Mouse (Mus musculus) layer of hippocampus, adult 2 months (tissue): ENCODE results near the gene Olfr251. TPM values are rescaled to one million over a fixed set of nuclear protein-coding genes. Genes with fewer than 3 reads are reported as not detected.
"Not testable (repeated sequence)": the region's sequence is repeated elsewhere in the genome, so short reads cannot be mapped to it uniquely, and the experiment has no call there.

Source experiments
- DNase-seq, 2 experiments: peaks; one replicate each; pipeline ENCODE4 v3.0.0; 2022; ENCODE audit warnings: low spot score in 2 of 2
- H3K27ac ChIP-seq: fragments of 200-600 bp; 2 replicates; pipeline ENCODE4 v1.8.1; 2022
- H3K4me3 ChIP-seq: fragments of 200-600 bp; 2 replicates; pipeline ENCODE4 v1.8.1; 2022; ENCODE audit warnings: mild to moderate bottlenecking
- CTCF ChIP-seq: fragments of 200-600 bp; conservative IDR thresholded peaks from 2 replicates; pipeline ENCODE4 v1.8.1; 2022; ENCODE audit warnings: antibody characterized with exemption, mild to moderate bottlenecking, moderate library complexity
- long read RNA-seq, 2 experiments: library from polyadenylated mRNA; stranded (forward); transcript quantifications; one replicate each; pipeline ENCODE4 v2.0.0; 2021; ENCODE audit warnings: borderline mapping rate in 2 of 2
- total RNA-seq, 2 experiments: library from RNA; stranded (reverse); gene quantifications; 2 replicates each; pipeline ENCODE4 v1.2.3; 2021

Olfr251 gene
- not detected for total RNA-seq
- long read RNA-seq, experiment 1, result 0 reads
- long read RNA-seq, experiment 2, result 0 reads

DNA sequence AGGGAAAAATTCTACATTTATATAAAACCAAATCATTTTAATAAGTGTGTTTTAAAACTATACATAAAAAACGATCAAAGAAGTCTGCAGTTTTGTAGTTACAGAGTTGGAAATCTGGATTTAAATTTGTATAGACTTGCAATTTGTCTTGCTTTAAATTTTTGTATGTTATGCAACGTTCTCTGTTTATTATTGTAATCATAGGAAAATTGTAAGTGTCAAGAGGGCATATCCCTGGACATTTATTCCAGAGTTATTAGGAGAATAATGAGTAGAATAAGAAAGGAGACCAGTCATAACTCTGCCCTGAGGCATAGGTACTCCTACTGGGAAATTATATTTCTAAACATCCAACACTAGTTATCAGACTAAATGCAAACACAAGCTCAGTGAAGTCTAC is at the start of gene Olfr251:
Olfr251 (plus strand) TSS at position 301 of the 400 bp plus-strand sequence.
- DNase-seq, result no peak
- no peak for TF ChIP-seq CTCF
- Histone ChIP-seq H3K27ac (no peak within 1 kb of the TSS), H3K4me3 (no peak within 1 kb of the TSS)

DNA sequence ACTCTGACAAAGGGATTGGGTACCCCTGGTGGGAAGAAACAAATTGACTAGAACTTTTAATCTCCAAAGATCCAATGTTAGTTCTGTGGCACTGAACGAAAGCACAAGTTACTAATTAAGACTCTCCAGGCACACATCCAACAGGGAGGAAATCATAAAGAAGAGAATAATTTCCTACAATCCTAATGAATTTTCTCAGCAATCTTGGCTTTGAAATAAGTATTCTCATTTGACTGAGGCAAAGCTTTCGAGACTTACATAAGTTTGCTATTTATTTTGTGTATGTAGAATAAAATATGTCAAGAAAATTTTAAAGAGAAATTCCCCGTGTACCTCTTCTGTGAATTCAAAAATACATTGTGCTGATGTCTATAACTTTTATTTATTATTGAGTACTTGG is 48.1 kb upstream of the Olfr251 start, which contains the start of gene Olfr25:
Olfr25 (plus strand) TSS at position 301 of the 400 bp plus-strand sequence.
- DNase-seq, result no peak
- TF ChIP-seq CTCF, result no peak
- Histone ChIP-seq H3K27ac (no peak within 1 kb of the TSS), H3K4me3 (no peak within 1 kb of the TSS)

DNA sequence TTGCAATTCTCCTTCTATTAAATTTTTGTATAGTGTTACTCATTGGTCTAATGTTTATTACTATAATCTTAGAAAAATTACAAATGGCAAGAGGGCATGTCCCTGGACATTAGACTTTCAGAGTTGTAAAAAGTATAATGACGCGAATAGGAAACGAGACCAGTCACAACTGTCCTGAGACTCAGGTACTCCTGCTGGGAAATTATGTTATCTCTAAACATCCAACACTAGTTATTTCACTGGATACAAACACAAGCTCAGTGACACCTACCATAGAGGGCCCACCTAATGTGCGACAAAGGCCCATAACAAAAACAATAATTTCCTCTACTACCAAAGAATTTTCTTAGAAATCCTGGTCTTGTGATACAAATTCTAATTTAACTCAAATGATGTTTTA is 28.8 kb upstream of the Olfr251 start, which contains the start of gene Olfr898:
Olfr898 (plus strand) TSS at position 301 of the 400 bp plus-strand sequence.
- H3K27ac ChIP-seq, result no peak within 1 kb of the TSS
- H3K4me3 ChIP-seq, result no peak within 1 kb of the TSS
- no peak for DNase-seq
- TF ChIP-seq CTCF, result no peak

DNA sequence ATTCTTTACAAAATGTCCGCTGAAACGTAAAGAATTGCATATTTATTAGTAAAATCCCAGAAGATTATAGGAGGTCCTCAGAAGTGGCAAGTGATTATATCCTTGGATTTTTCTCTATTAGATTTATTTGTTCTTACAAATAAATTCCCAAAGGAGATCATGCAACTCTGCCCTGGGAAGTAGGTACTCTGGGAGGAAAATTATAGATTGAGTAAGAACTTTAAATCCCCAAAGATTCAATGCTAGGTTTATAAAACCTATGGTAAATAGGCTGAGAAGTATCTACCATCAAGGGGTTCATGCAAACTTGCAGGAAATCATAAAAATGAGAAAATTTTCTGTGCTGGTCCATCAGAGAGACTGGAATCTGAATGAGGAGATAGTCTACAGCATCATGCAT is 10.3 kb upstream of the Olfr251 start, which contains the start of gene Olfr250:
Olfr250 (plus strand) TSS at position 301 of the 400 bp plus-strand sequence.
- no peak within 1 kb of the TSS for H3K27ac ChIP-seq
- no peak for TF ChIP-seq CTCF
- no peak for DNase-seq
- no peak within 1 kb of the TSS for H3K4me3 ChIP-seq

DNA sequence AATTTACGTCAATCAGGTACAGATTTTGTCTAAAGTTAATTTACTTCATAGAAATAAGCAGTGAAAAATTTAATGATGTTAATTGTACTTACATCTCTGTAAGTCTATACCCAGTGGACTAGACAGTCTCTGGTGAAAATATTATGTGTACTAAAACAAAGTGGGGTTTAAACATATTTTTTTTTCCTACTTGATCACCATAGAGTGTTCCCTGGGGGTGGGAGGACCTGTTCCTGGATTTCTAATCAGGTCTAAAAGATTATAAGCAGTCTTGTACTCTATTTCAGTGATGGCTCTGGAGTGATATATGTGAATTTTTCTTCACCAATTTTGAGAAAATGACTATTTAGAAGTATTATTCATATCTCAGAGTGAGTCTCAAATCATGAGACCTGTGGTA is 24.5 kb downstream of the Olfr251 start, which contains the start of gene Olfr147:
Olfr147 (plus strand) TSS at position 301 of the 400 bp plus-strand sequence.
- Histone ChIP-seq H3K4me3 (no peak within 1 kb of the TSS), H3K27ac (no peak within 1 kb of the TSS)
- no peak for DNase-seq
- TF ChIP-seq CTCF, result no peak

DNA sequence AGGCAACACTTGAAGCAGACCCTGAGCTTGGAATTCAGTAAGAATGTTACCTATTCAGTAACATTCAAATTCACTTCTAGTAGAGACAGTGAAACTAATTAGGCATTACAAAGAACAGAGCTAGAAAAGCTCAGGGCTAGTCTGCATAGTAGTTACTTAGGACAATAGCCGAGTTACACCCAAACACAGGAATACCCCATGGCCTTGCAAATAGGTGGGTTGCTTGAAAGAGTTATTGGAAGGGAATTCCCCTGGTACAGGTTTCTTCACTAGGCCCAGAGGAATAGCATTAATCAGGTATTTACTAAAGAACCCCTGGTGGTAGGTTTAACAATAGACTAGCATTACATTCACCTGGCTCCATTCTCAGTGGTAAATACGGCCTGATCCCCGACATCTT is 30.6 kb downstream of the Olfr251 start:
- H3K27ac ChIP-seq, DNase-seq, H3K4me3 ChIP-seq: not testable (repeated sequence)

DNA sequence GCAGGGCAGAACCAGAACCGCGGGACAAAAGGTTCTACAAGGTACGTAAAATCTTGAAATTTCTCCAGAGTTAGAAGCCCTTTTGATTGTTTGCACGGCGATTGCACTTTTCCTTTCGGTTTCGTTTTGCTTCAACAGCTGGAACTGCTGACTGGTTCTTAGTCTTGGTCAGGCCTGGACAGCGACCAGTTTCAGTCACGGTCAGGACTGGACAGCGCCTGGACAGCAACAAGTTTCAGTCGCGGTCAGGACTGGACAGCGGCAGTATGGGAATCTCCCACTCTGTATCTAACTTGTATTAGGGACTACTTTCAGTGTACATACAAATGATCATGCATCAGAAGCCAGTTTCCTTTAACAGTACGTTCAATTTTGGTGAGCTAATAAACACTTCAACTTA is 36.6 kb downstream of the Olfr251 start:
- not testable (repeated sequence) for H3K27ac ChIP-seq, DNase-seq, H3K4me3 ChIP-seq

DNA sequence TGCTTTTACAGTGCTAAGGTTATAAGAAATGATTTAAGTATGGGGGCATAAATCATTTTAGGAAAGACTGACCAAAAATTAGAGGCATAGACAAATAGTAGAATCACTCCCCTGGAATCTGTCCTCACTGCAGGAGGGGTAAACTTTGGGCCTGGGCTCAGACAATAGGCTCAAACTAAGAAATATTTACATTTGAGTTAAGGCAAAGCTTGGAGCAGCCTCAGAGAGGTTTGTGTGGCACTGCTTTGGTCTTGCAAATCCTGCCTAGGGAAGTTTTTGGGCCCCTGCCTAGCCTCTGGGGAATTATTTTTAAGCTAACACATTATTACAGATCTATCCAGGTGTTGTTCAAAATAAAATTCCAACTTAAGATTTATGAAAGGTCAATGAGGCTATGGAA is 46.9 kb downstream of the Olfr251 start:
- H3K27ac ChIP-seq, result no peak overlapping the region
- no peak for DNase-seq
- TF ChIP-seq CTCF, result no peak
- no peak overlapping the region for H3K4me3 ChIP-seq

DNA sequence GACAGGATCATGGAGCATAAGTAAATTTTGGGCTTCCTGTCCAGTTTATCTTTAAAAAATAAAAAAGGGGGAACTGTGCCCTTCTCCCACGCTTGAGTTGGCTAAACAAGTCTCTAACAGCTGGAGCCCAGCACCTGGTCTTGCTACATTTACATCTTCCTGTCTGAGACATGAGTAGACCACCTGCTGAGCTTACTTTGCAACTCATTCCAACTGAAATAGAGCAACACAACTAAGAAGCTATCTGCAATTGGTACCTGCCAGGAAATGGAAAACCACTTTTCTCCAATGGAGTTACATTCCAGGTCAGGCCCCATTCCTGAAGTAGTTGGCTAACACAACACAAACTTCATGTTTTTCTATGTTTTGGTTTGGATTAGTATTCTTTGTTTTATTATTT is 50.1 kb downstream of the Olfr251 start:
- Histone ChIP-seq H3K27ac (no peak overlapping the region), H3K4me3 (no peak overlapping the region)
- TF ChIP-seq CTCF, result no peak
- DNase-seq, result no peak

DNA sequence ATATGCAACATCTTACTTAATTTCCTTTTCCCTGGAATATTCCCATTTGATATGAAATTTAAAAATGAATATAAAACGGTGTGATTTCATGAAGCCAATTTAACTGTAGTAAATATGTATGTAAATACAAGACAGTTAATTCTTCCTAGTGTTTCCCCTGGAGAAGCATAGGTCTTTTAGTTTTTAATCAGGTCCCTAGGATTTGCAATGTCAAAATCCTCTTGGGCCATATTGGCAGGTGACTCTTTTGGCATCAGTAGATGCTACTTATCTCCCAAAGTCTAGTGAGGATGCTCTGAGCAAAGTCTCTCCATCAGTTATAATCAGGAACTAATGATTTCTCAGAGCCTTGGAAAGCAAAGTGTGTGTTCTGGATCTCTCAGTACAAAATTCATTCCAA is 52.3 kb downstream of the Olfr251 start, which contains the start of gene Olfr901:
Olfr901 (plus strand) TSS at position 301 of the 400 bp plus-strand sequence.
- H3K27ac ChIP-seq, result no peak within 1 kb of the TSS
- TF ChIP-seq CTCF, result no peak

More for the DNA sequence above, 52.3 kb downstream of the Olfr251 start, which contains the start of gene Olfr901:
- no peak within 1 kb of the TSS for H3K4me3 ChIP-seq
- no peak for DNase-seq

Other genes with a start within 250 kb of the Olfr251 start
- gene Olfr890, start 234.6 kb upstream of the Olfr251 start, total RNA-seq, result not detected
- gene Olfr891, start 196.3 kb upstream of the Olfr251 start, total RNA-seq, result not detected
- gene Olfr893, start 168.7 kb upstream of the Olfr251 start, total RNA-seq, result not detected
- gene Olfr894, start 159.0 kb upstream of the Olfr251 start, total RNA-seq, result not detected
- gene Olfr143, start 124.3 kb upstream of the Olfr251 start, total RNA-seq, result not detected
- not detected for gene Olfr895, start 109.2 kb upstream of the Olfr251 start, total RNA-seq
- gene Olfr896-ps1, start 86.0 kb upstream of the Olfr251 start, total RNA-seq, result not detected
- not detected for gene Olfr25, start 48.0 kb upstream of the Olfr251 start, total RNA-seq
- not detected for gene Olfr898, start 28.7 kb upstream of the Olfr251 start, total RNA-seq
- gene Olfr250, start 10.2 kb upstream of the Olfr251 start, total RNA-seq, result not detected
- gene Olfr147, start 24.6 kb downstream of the Olfr251 start, total RNA-seq, result not detected
- not detected for gene Olfr901, start 52.4 kb downstream of the Olfr251 start, total RNA-seq
- gene Olfr902, start 70.6 kb downstream of the Olfr251 start, total RNA-seq, result not detected
- not detected for gene Olfr904, start 86.1 kb downstream of the Olfr251 start, total RNA-seq
- gene Olfr905, start 94.0 kb downstream of the Olfr251 start, total RNA-seq, result not detected
- not detected for gene Olfr906, start 110.0 kb downstream of the Olfr251 start, total RNA-seq
- not detected for gene Olfr907, start 118.7 kb downstream of the Olfr251 start, total RNA-seq
- gene Olfr911-ps1, start 144.5 kb downstream of the Olfr251 start, total RNA-seq, result not detected
- gene Olfr910, start 160.8 kb downstream of the Olfr251 start, total RNA-seq, result not detected
- gene Olfr912, start 203.1 kb downstream of the Olfr251 start, total RNA-seq, result not detected
- gene Olfr913, start 215.7 kb downstream of the Olfr251 start, total RNA-seq, result not detected
- gene Olfr914, start 228.0 kb downstream of the Olfr251 start, total RNA-seq, result not detected